Mouse (Mus musculus) myocyte (in vitro differentiated cells): Measurements from ENCODE around the gene Ldlrad3.

Source experiments
- CEBPB ChIP-seq: IDR thresholded peaks from 2 replicates; pipeline ENCODE4 v1.6.1; 2011; ENCODE audit warnings: mild to moderate bottlenecking, moderate library complexity; ENCODE audit not compliant: poor library complexity, insufficient read depth, severe bottlenecking
- E2F4 ChIP-seq: IDR thresholded peaks from one replicate; pipeline ENCODE4 v1.6.1; 2011; ENCODE audit warnings: mild to moderate bottlenecking, control low read depth, moderate library complexity; ENCODE audit not compliant: insufficient read depth
- POLR2A ChIP-seq: IDR thresholded peaks from one replicate; pipeline ENCODE4 v1.6.1; 2011; ENCODE audit warnings: low read depth, mild to moderate bottlenecking, control low read depth, moderate library complexity; ENCODE audit not compliant: insufficient read length
- USF1 ChIP-seq: IDR thresholded peaks from one replicate; pipeline ENCODE4 v1.6.1; 2011; ENCODE audit warnings: low read depth, mild to moderate bottlenecking, control low read depth, moderate library complexity

GRCm38 (mm10) chr2:101933301-101933700 is 252.9 kb downstream of the Ldlrad3 start:
- TF ChIP-seq USF1: no peak
- no peak for TF ChIP-seq POLR2A
- TF ChIP-seq E2F4: no peak
- no peak for TF ChIP-seq CEBPB
